In genomic region chr10:121961121-121961893, GRCm38 (mm10) we compare ENCODE assay signal across 14 mouse cellular contexts.
A peak's percentile ranks its signal among the peaks of the same experiment; 100 is the strongest.
DNase-seq lines count a peak whose midpoint lies in the region; ATAC-seq and TF ChIP-seq lines count a peak whose summit lies in the region.
"Had no signal": no experiment of that assay in that cellular context is flagged by ENCODE, and none has a peak within 500 bp of the region (broad histone marks: within the 10 kb centered on the region; RNA-seq: fewer than 3 reads in every experiment).

No protein-coding gene starts in this region.

- 0 out of 2 replicates have a peak overlapping the region, but pooled peaks have one; percentile 26 for H3K27ac ChIP-seq in kidney, embryonic 14.5 days (ENCODE audit: low read depth, low read length)
- H3K27ac ChIP-seq: heart, embryonic 15.5 days; liver, embryonic 14.5 days; midbrain, embryonic 12.5 days had no signal

- H3ac ChIP-seq in C2C12 (ENCODE audit: control insufficient read depth, insufficient read length, low read depth), result no peak overlapping the region

- no peak overlapping the region for H3K4me3 ChIP-seq in kidney, embryonic 14.5 days (ENCODE audit: low read length)
- no peak overlapping the region for H3K4me3 ChIP-seq in C2C12 (ENCODE audit: insufficient read depth, poor library complexity, severe bottlenecking)
- H3K4me3 ChIP-seq: erythroblast, embryonic 14.5 days; heart, embryonic 15.5 days; midbrain, embryonic 12.5 days had no signal

- WGBS in kidney, embryonic 14.5 days, result 27% methylated on average over 11 of the region's 11 CpGs

- H3K9ac ChIP-seq in kidney, embryonic 14.5 days (ENCODE audit: low read depth, low read length), result no peak overlapping the region
- H3K9ac ChIP-seq: heart, embryonic 15.5 days; liver, embryonic 14.5 days; midbrain, embryonic 12.5 days had no signal

- no peaks in the 10 kb centered on the region for H3K9me3 ChIP-seq in kidney, embryonic 14.5 days (ENCODE audit: control insufficient read depth, low read length)
- H3K9me3 ChIP-seq: heart, embryonic 15.5 days; midbrain, embryonic 12.5 days had no signal

- peaks cover 16% of the 10 kb centered on the region for H3K4me1 ChIP-seq in kidney, embryonic 14.5 days (ENCODE audit: control insufficient read depth, insufficient read depth, low read length)
- H3K4me1 ChIP-seq: midbrain, embryonic 12.5 days had no signal

- no peak for ATAC-seq in kidney, embryonic 14.5 days (ENCODE audit: low FRiP score, low TSS enrichment)

- H3K79me3 ChIP-seq in C2C12 (ENCODE audit: low read depth), result no peaks in the 10 kb centered on the region

- no peak overlapping the region for H3K4me2 ChIP-seq in kidney, embryonic 14.5 days (replicated peaks; ENCODE audit: low read depth, low read length)
- H3K4me2 ChIP-seq: heart, embryonic 15.5 days; midbrain, embryonic 12.5 days had no signal

- DNase-seq in kidney, postnatal 36 days, result no peak
- DNase-seq in brain, embryonic 14.5 days (ENCODE audit: low read depth), result peak; percentile 41
- DNase-seq in lung, postnatal 25 days (ENCODE audit: low spot score), result peak; percentile 20
- DNase-seq in cerebellum, adult 11 months, result no peak
- no peak for DNase-seq in embryo, embryonic 11 days
- DNase-seq: cerebellum, adult 9-11 months; right cerebral cortex, postnatal 25 days; thymus, postnatal 4 days had no signal

- no peak for TF ChIP-seq CTCF in C2C12 (IDR thresholded peaks at IDR 0.05; ENCODE audit: control insufficient read depth, insufficient read depth, insufficient read length)
- no peak for TF ChIP-seq CTCF in brain, embryonic 14.5 days (IDR thresholded peaks at IDR 0.05; ENCODE audit: borderline replicate concordance, extremely low read depth, insufficient read depth, insufficient read length)

- no peaks in the 10 kb centered on the region for H3K27me3 ChIP-seq in kidney, embryonic 14.5 days (ENCODE audit: control insufficient read depth, insufficient read depth, low read length)
- no peaks in the 10 kb centered on the region for H3K27me3 ChIP-seq in C2C12 (ENCODE audit: control insufficient read depth, insufficient read depth, insufficient read length)
- H3K27me3 ChIP-seq: heart, embryonic 15.5 days; midbrain, embryonic 12.5 days had no signal

- no peaks in the 10 kb centered on the region for H3K79me2 ChIP-seq in C2C12 (ENCODE audit: control insufficient read depth, insufficient read depth)

- TF ChIP-seq POLR2A in brain, embryonic 14.5 days (IDR thresholded peaks at IDR 0.05; ENCODE audit: borderline replicate concordance, extremely low read depth, insufficient read depth, insufficient read length, poor library complexity, severe bottlenecking), result no peak

- no peaks in the 10 kb centered on the region for H3K36me3 ChIP-seq in kidney, embryonic 14.5 days (ENCODE audit: control insufficient read depth, insufficient read depth, low read length)
- H3K36me3 ChIP-seq in C2C12 (ENCODE audit: control insufficient read depth, insufficient read depth), result no peaks in the 10 kb centered on the region
- H3K36me3 ChIP-seq: heart, embryonic 15.5 days; midbrain, embryonic 12.5 days had no signal

TF ChIP-seq in C2C12, 6 proteins besides CTCF, POLR2A, EP300 and RAD21:
- TF ChIP-seq USF1 (IDR thresholded peaks at IDR 0.05; ENCODE audit: low read depth) (no peak), CEBPB (IDR thresholded peaks at IDR 0.05; ENCODE audit: low read depth) (peak; percentile 97), MYOD1 (IDR thresholded peaks at IDR 0.05; ENCODE audit: control insufficient read depth, insufficient read length, low read depth) (no peak), MAX (IDR thresholded peaks at IDR 0.05) (no peak), FOSL1 (IDR thresholded peaks at IDR 0.05; ENCODE audit: insufficient read depth, low read length, poor library complexity, severe bottlenecking) (peak; percentile 21), MYOG (IDR thresholded peaks at IDR 0.05; ENCODE audit: control insufficient read depth, extremely low read depth, insufficient read length) (no peak)

Comparison
In these comparisons a context has a peak if more than half of its experiments do, and no peak if none do; other contexts are left out.
1. DNase-seq: peak in brain, embryonic 14.5 days (single experiment) and lung, postnatal 25 days (single experiment); none in kidney, postnatal 36 days (0 of 2), cerebellum, adult 11 months (single experiment) and embryo, embryonic 11 days (single experiment).